Mouse (Mus musculus) MEL (cell line): Measurements from ENCODE around the gene Psmb9. TPM values are rescaled to one million over a fixed set of nuclear protein-coding genes. Genes with fewer than 3 reads are reported as not detected.
"Not testable (repeated sequence)": the region's sequence is repeated elsewhere in the genome, so short reads cannot be mapped to it uniquely, and the experiment has no call there.

Experiments
- DNase-seq: peaks from one replicate; pipeline ENCODE4 v3.0.0; 2011; ENCODE audit warnings: low read depth, low spot score
- H3K27ac ChIP-seq: 2 replicates; pipeline ENCODE4 v1.5.1; 2012; ENCODE audit warnings: low read depth, mild to moderate bottlenecking, control low read depth, low read length, moderate library complexity; ENCODE audit not compliant: control insufficient read depth
- H3K27me3 ChIP-seq, 2 experiments: fragments of 150-350 bp in 1 of 2; sonication (generic) in 1 of 2; 2 replicates each; pipeline ENCODE4 v1.6.1; 2012; ENCODE audit warnings: low read length in 2 of 2, mild to moderate bottlenecking in 2 of 2, improper control_type of control experiment in 1 of 2, moderate library complexity in 1 of 2; ENCODE audit not compliant: insufficient read depth in 2 of 2, control insufficient read depth in 1 of 2
- H3K36me3 ChIP-seq, 2 experiments: 2 replicates each; pipeline ENCODE4 v1.6.1; 2012 to 2014; ENCODE audit warnings: low read length in 2 of 2, improper control_type of control experiment in 1 of 2, inconsistent platforms in 1 of 2, mild to moderate bottlenecking in 1 of 2; ENCODE audit not compliant: insufficient read depth in 2 of 2, control insufficient read depth in 1 of 2
- H3K4me1 ChIP-seq, 2 experiments: fragments of 150-350 bp in 1 of 2; sonication (generic) in 1 of 2; 2 replicates each; pipeline ENCODE4 v1.6.1; 2012; ENCODE audit warnings: low read length in 2 of 2, improper control_type of control experiment in 1 of 2, mild to moderate bottlenecking in 1 of 2; ENCODE audit not compliant: insufficient read depth in 2 of 2, control insufficient read depth in 1 of 2
- H3K4me3 ChIP-seq, 2 experiments: fragments of 150-350 bp in 1 of 2; sonication (generic) in 1 of 2; 2 replicates each; pipeline ENCODE4 v1.5.1; 2012; ENCODE audit warnings: low read depth in 2 of 2, low read length in 2 of 2, mild to moderate bottlenecking in 2 of 2, moderate library complexity in 2 of 2, control low read depth in 1 of 2, improper control_type of control experiment in 1 of 2; ENCODE audit not compliant: control insufficient read depth in 1 of 2, insufficient read depth in 1 of 2
- H3K79me2 ChIP-seq: 2 replicates; pipeline ENCODE4 v1.6.1; 2012; ENCODE audit warnings: mild to moderate bottlenecking, low read length, moderate library complexity; ENCODE audit not compliant: control insufficient read depth, poor library complexity, insufficient read depth
- H3K9ac ChIP-seq: 2 replicates; pipeline ENCODE4 v1.6.1; 2012; ENCODE audit warnings: low read depth, mild to moderate bottlenecking, control low read depth, low read length, moderate library complexity; ENCODE audit not compliant: control insufficient read depth, poor library complexity, severe bottlenecking
- H3K9me3 ChIP-seq: fragments of 150-350 bp; sonication (generic); replicated peaks from 2 replicates; pipeline ENCODE4 v1.6.1; 2012; ENCODE audit warnings: mild to moderate bottlenecking, low read length, improper control_type of control experiment, moderate library complexity; ENCODE audit not compliant: insufficient read depth
- BHLHE40 ChIP-seq: IDR thresholded peaks from 2 replicates; pipeline ENCODE4 v1.6.1; 2012; ENCODE audit warnings: low read depth, mild to moderate bottlenecking, inconsistent platforms, low read length, improper control_type of control experiment, borderline replicate concordance
- CTCF ChIP-seq, 3 experiments: IDR thresholded peaks in 2 of 3; conservative IDR thresholded peaks in 1 of 3; 2 replicates each; pipeline ENCODE4 v1.5.1; 2011 to 2012; ENCODE audit warnings: low read length in 3 of 3, low read depth in 2 of 3, mild to moderate bottlenecking in 2 of 3, improper control_type of control experiment in 1 of 3, inconsistent platforms in 1 of 3, mixed read lengths in 1 of 3, moderate library complexity in 1 of 3; ENCODE audit not compliant: control insufficient read depth in 1 of 3, insufficient read depth in 1 of 3, poor library complexity in 1 of 3, severe bottlenecking in 1 of 3
- ELF1 ChIP-seq: IDR thresholded peaks from 2 replicates; pipeline ENCODE4 v1.6.1; 2014; ENCODE audit warnings: low read depth, mild to moderate bottlenecking, inconsistent platforms, low read length, improper control_type of control experiment, moderate library complexity
- ETS1 ChIP-seq: IDR thresholded peaks from 2 replicates; pipeline ENCODE4 v1.6.1; 2012; ENCODE audit warnings: low read depth, mild to moderate bottlenecking, inconsistent platforms, low read length, improper control_type of control experiment, moderate library complexity
- GATA1 ChIP-seq: IDR thresholded peaks from 2 replicates; pipeline ENCODE4 v1.6.1; 2011; ENCODE audit warnings: low read depth, low read length, improper control_type of control experiment
- HCFC1 ChIP-seq: IDR thresholded peaks from 2 replicates; pipeline ENCODE4 v1.6.1; 2012; ENCODE audit warnings: low read depth, mild to moderate bottlenecking, inconsistent platforms, low read length, improper control_type of control experiment, moderate library complexity
- JUND ChIP-seq: IDR thresholded peaks from 2 replicates; pipeline ENCODE4 v1.6.1; 2011; ENCODE audit warnings: low read depth, mild to moderate bottlenecking, improper control_type of control experiment, low read length
- MAZ ChIP-seq: IDR thresholded peaks from 2 replicates; pipeline ENCODE4 v1.6.1; 2012; ENCODE audit warnings: low read depth, mild to moderate bottlenecking, inconsistent platforms, low read length, improper control_type of control experiment
- MEF2A ChIP-seq: IDR thresholded peaks from 2 replicates; pipeline ENCODE4 v1.6.1; 2014; ENCODE audit warnings: low read depth, mild to moderate bottlenecking, inconsistent platforms, low read length, improper control_type of control experiment; ENCODE audit not compliant: poor library complexity, insufficient replicate concordance, severe bottlenecking; ENCODE audit errors: extremely low read depth
- MXI1 ChIP-seq: IDR thresholded peaks from 2 replicates; pipeline ENCODE4 v1.6.1; 2011; ENCODE audit warnings: mild to moderate bottlenecking, low read depth, low read length, improper control_type of control experiment
- MYC ChIP-seq: IDR thresholded peaks from 2 replicates; pipeline ENCODE4 v1.6.1; 2011; ENCODE audit warnings: low read depth, mild to moderate bottlenecking, low read length, improper control_type of control experiment, moderate library complexity
- POLR2AphosphoS2 ChIP-seq: IDR thresholded peaks from 2 replicates; pipeline ENCODE4 v1.6.1; 2011; ENCODE audit warnings: low read length, improper control_type of control experiment
- SMC3 ChIP-seq: IDR thresholded peaks from 2 replicates; pipeline ENCODE4 v1.6.1; 2011; ENCODE audit warnings: low read depth, low read length, improper control_type of control experiment
- TAL1 ChIP-seq: IDR thresholded peaks from 2 replicates; pipeline ENCODE4 v1.6.1; 2012; ENCODE audit warnings: mild to moderate bottlenecking, inconsistent platforms, low read length, moderate library complexity, mixed read lengths
- TBP ChIP-seq: IDR thresholded peaks from 2 replicates; pipeline ENCODE4 v1.8.0; 2011; ENCODE audit warnings: low read depth, low read length, improper control_type of control experiment
- TCF12 ChIP-seq: IDR thresholded peaks from 2 replicates; pipeline ENCODE4 v1.6.1; 2014; ENCODE audit warnings: low read depth, mild to moderate bottlenecking, inconsistent platforms, low read length, improper control_type of control experiment, moderate library complexity
- USF1 ChIP-seq: IDR thresholded peaks from 2 replicates; pipeline ENCODE4 v1.6.1; 2014; ENCODE audit warnings: low read depth, mild to moderate bottlenecking, inconsistent platforms, low read length, improper control_type of control experiment, moderate library complexity
- ZKSCAN1 ChIP-seq: IDR thresholded peaks from 2 replicates; pipeline ENCODE4 v1.6.1; 2012; ENCODE audit warnings: low read depth, mild to moderate bottlenecking, inconsistent platforms, low read length, improper control_type of control experiment, moderate library complexity
- ZMIZ1 ChIP-seq: IDR thresholded peaks from 2 replicates; pipeline ENCODE4 v1.6.1; 2012; ENCODE audit warnings: low read depth, mild to moderate bottlenecking, inconsistent platforms, low read length, improper control_type of control experiment, moderate library complexity
- polyA plus RNA-seq, 2 experiments: library from polyadenylated mRNA; stranded (reverse) in 1 of 2; unstranded in 1 of 2; fragments of >175 nt in 1 of 2; fragments of >200 nt in 1 of 2; gene quantifications; 2 replicates each; pipeline versions ENCODE4 v1.2.1 to v1.2.4; 2012; ENCODE audit warnings: low replicate concordance in 2 of 2, low read depth in 1 of 2; ENCODE audit not compliant: insufficient read length in 2 of 2, insufficient read depth in 1 of 2, missing spikeins in 1 of 2
- total RNA-seq: library from RNA; depleted of rRNA; stranded (reverse); fragments of 300-350 nt; gene quantifications from 2 replicates; pipeline ENCODE4 v1.2.3, GENCODE M21; 2012

Gene Psmb9
- total and polyA plus RNA-seq, 3 experiments: 14.7 to 24.9 TPM; not detected in 1

GRCm38 (mm10) chr17:34225426-34225825 lies 37.9 kb upstream of the Psmb9 start:
- TF ChIP-seq HCFC1 (no peak), TCF12 (no peak), POLR2AphosphoS2 (no peak), ZMIZ1 (no peak), USF1 (no peak)
- no peaks in the 10 kb centered on the region for H3K9me3 ChIP-seq
- no peak for DNase-seq
- no peaks in the 10 kb centered on the region for H3K4me1 ChIP-seq
- no peaks in the 10 kb centered on the region for H3K36me3 ChIP-seq
- no peaks in the 10 kb centered on the region for H3K27me3 ChIP-seq
- H3K9ac ChIP-seq: no peak overlapping the region
- no peak overlapping the region for H3K27ac ChIP-seq
- no peak overlapping the region for H3K4me3 ChIP-seq
- H3K79me2 ChIP-seq: no peaks in the 10 kb centered on the region

- H3K27me3 ChIP-seq: no peaks in the 10 kb centered on the region
- no peak for DNase-seq
- no peak overlapping the region for H3K27ac ChIP-seq
- H3K9ac ChIP-seq: no peak overlapping the region
- H3K4me1 ChIP-seq: no peaks in the 10 kb centered on the region
- no peaks in the 10 kb centered on the region for H3K36me3 ChIP-seq
- TF ChIP-seq ZKSCAN1 (no peak), BHLHE40 (no peak), MEF2A (no peak), MYC (no peak), ELF1 (no peak), ZMIZ1 (no peak), JUND (no peak), TBP (no peak), MXI1 (no peak), GATA1 (no peak), TAL1 (no peak), MAZ (no peak), SMC3 (no peak), CTCF (IDR thresholded peaks at IDR 0.05 in 2 of 3, conservative IDR thresholded peaks at IDR 0.05 in 1 of 3; ENCODE audit: control insufficient read depth in 1 of 3, insufficient read depth in 1 of 3, low read depth in 2 of 3, low read length in 3 of 3, poor library complexity in 1 of 3, severe bottlenecking in 1 of 3) (no peak), USF1 (no peak), TCF12 (no peak), ETS1 (no peak)
- TF ChIP-seq, all 39 proteins: peak for 0
- Histone ChIP-seq H3K9me3 (no peaks in the 10 kb centered on the region), H3K79me2 (no peaks in the 10 kb centered on the region), H3K4me3 (no peak overlapping the region)
Observed at GRCm38 (mm10) chr17:34224816-34225215, 37.3 kb upstream of the Psmb9 start.

GRCm38 (mm10) chr17:34220401-34220800 lies 32.8 kb upstream of the Psmb9 start:
- not testable (repeated sequence) for H3K79me2 ChIP-seq, DNase-seq, H3K27ac ChIP-seq, H3K27me3 ChIP-seq, H3K4me3 ChIP-seq, H3K9me3 ChIP-seq, H3K9ac ChIP-seq
- Histone ChIP-seq H3K36me3 (peaks cover 0 to 18% of the 10 kb centered on the region in 2 experiments; a peak in 2 of 4 replicates), H3K4me1 (peaks cover 5 to 20% of the 10 kb centered on the region in 2 experiments)

GRCm38 (mm10) chr17:34219801-34220200 lies 32.2 kb upstream of the Psmb9 start:
- H3K9me3 ChIP-seq, H3K27me3 ChIP-seq, DNase-seq, H3K4me3 ChIP-seq, H3K27ac ChIP-seq, H3K9ac ChIP-seq, H3K79me2 ChIP-seq: not testable (repeated sequence)
- Histone ChIP-seq H3K36me3 (peaks cover 0 to 18% of the 10 kb centered on the region in 2 experiments; a peak in 2 of 4 replicates), H3K4me1 (peaks cover 5 to 20% of the 10 kb centered on the region in 2 experiments)
